Mouse (Mus musculus) ES-E14 (cell line): ENCODE results near the gene Bcas3.

ENCODE experiments used
- MAFK ChIP-seq: IDR thresholded peaks from 2 replicates; pipeline ENCODE4 v1.6.1; 2014; ENCODE audit warnings: mild to moderate bottlenecking, low read depth, low read length, inconsistent platforms; ENCODE audit not compliant: insufficient read depth
- ZC3H11A ChIP-seq: IDR thresholded peaks from 2 replicates; pipeline ENCODE4 v1.6.1; 2012; ENCODE audit warnings: low read depth, mild to moderate bottlenecking, inconsistent platforms, low read length, borderline replicate concordance

GRCm38 (mm10) chr11:85799856-85800255, 446.9 kb downstream of the Bcas3 start:
- TF ChIP-seq MAFK (no peak), ZC3H11A (no peak)
